Comparison of ENCODE assay signal across 9 mouse cellular contexts in the genomic region with DNA sequence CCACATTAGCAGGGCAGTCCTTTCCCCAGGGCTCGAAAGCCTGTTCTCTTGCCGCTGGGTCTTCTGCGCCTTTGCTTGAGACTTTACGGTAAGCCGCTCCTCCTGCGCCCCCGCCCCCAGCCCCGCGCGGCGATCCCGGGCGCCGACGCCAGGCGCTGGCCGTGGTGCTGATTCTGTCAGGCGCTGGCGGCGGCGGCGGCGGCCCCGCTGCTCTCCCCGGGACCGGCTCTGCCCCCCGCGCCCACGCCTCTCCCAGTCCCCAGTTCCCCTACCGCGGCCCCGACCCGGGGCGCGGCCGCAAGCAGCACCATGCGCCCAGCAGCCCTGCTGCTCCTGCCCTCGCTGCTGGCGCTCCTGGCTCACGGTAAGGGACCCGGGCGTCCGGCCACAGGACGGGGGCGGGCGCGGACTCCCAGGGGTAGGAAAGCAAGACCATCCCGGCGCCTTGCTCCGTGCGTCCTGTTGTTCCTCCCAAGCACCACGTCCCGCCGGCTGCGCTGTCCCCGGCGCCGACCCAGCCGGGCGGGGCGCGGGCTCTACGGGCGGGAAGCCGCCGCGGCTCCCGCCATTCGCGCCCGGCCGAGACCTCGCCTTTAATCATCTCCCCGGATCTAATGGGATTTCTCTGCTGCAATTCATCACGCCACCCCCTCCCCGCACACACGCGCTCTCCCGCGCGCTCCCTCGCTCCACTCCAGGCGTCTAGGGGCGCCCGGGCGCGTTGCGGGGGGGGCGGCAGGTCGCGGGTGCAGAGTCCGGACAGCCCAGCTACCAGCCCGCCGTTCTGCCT. TPM values are rescaled to one million over a fixed set of nuclear protein-coding genes. Genes with fewer than 3 reads are reported as not detected.
A peak's percentile ranks its signal among the peaks of the same experiment; 100 is the strongest.
DNase-seq lines count a peak whose midpoint lies in the region; ATAC-seq and TF ChIP-seq lines count a peak whose summit lies in the region.
"Had no signal": no experiment of that assay in that cellular context is flagged by ENCODE, and none has a peak within 500 bp of the region (broad histone marks: within the 10 kb centered on the region; RNA-seq: fewer than 3 reads in every experiment).

A gene (plus strand): TSS at position 50 of the 790 bp plus-strand sequence.

- peak within 1 kb of the TSS; percentile 94 for H3K4me3 ChIP-seq in forebrain, postnatal 0 days (ENCODE audit: low read depth, low read length)
- no peak within 1 kb of the TSS for H3K4me3 ChIP-seq in lung, adult 2 months (replicated peaks; ENCODE audit: extremely low read depth, low read depth, low read length)
- no peak within 1 kb of the TSS for H3K4me3 ChIP-seq in thymus, adult 2 months (ENCODE audit: control insufficient read depth, insufficient read depth, low read length)

- H3K9me3 ChIP-seq in forebrain, postnatal 0 days (ENCODE audit: low read length), result no peaks in the 10 kb centered on the region

- TF ChIP-seq POLR2A in lung, adult 2 months (IDR thresholded peaks at IDR 0.05; ENCODE audit: borderline replicate concordance, extremely low read depth, low read depth, low read length), result no peak
- no peak for TF ChIP-seq POLR2A in thymus, adult 2 months (IDR thresholded peaks at IDR 0.05; ENCODE audit: control insufficient read depth, extremely low read depth, insufficient read depth, low read length, poor library complexity)

- intact Hi-C loops in heart, postnatal 25 days (cut with DNase I), result no loop called here

- H3K4me1 ChIP-seq in forebrain, postnatal 0 days (ENCODE audit: insufficient read depth), result peaks cover 28% of the 10 kb centered on the region
- no peaks in the 10 kb centered on the region for H3K4me1 ChIP-seq in lung, adult 2 months (ENCODE audit: control insufficient read depth, insufficient read depth, low read length)
- peaks cover 9% of the 10 kb centered on the region for H3K4me1 ChIP-seq in thymus, adult 2 months (replicated peaks; ENCODE audit: control insufficient read depth, insufficient read depth, low read length)

- peak within 1 kb of the TSS; percentile 97 for H3K9ac ChIP-seq in forebrain, postnatal 0 days

- 1% methylated on average over 77 of the region's 94 CpGs for WGBS in forebrain, postnatal 0 days
- under 1% methylated on average over 94 of the region's 94 CpGs for WGBS in lung, adult 2 months
- WGBS in thymus, adult 2 months, result 1% methylated on average over 94 of the region's 94 CpGs

- DNase-seq in CD8-positive naive resting alpha-beta T cell, adult 2 months (ENCODE audit: low read depth in 2 of 2, low spot score in 2 of 2), result peak; percentile 38 to 44
- peak; percentile 81 for DNase-seq in cerebellum, adult 11-12 months
- peak; percentile 93 for DNase-seq in forebrain, postnatal 0 days
- DNase-seq in heart, postnatal 25 days (ENCODE audit: low spot score), result peak; percentile 10
- DNase-seq in layer of hippocampus, adult 8-10 months (ENCODE audit: low spot score in 2 of 2), result peak; percentile 45 to 80
- peak; percentile 56 for DNase-seq in lung, adult 2 months
- peak; percentile 81 for DNase-seq in ovary, postnatal 14 days (ENCODE audit: low spot score)
- DNase-seq in thymus, adult 2 months, result peak; percentile 83

- peak; percentile 48 for TF ChIP-seq CTCF in forebrain, postnatal 0 days (IDR thresholded peaks at IDR 0.05; ENCODE audit: low read depth)
- no peak for TF ChIP-seq CTCF in lung, adult 2 months (IDR thresholded peaks at IDR 0.05; ENCODE audit: insufficient read depth, low read length)
- no peak for TF ChIP-seq CTCF in thymus, adult 2 months (IDR thresholded peaks at IDR 0.05; ENCODE audit: borderline replicate concordance, control insufficient read depth, extremely low read depth, insufficient read depth, low read length, poor library complexity)

- H3K27ac ChIP-seq in forebrain, postnatal 0 days (ENCODE audit: low read depth, low read length), result peak within 1 kb of the TSS; percentile 96
- no peak within 1 kb of the TSS for H3K27ac ChIP-seq in thymus, adult 2 months (ENCODE audit: control insufficient read depth, insufficient read depth, low read length)

- no peaks in the 10 kb centered on the region for H3K36me3 ChIP-seq in forebrain, postnatal 0 days (ENCODE audit: insufficient read depth)
- no peaks in the 10 kb centered on the region for H3K36me3 ChIP-seq in thymus, adult 2 months (ENCODE audit: control insufficient read depth, insufficient read depth, low read length)
- H3K36me3 ChIP-seq: G1E had no signal

- H3K4me2 ChIP-seq in forebrain, postnatal 0 days (ENCODE audit: low read depth), result peak within 1 kb of the TSS; percentile 70

- ATAC-seq in forebrain, postnatal 0 days, result peak; percentile 90

- no peaks in the 10 kb centered on the region for H3K27me3 ChIP-seq in forebrain, postnatal 0 days (ENCODE audit: insufficient read depth, low read length)
- peaks cover 37% of the 10 kb centered on the region for H3K27me3 ChIP-seq in thymus, adult 2 months (ENCODE audit: control insufficient read depth, insufficient read depth, low read length)

RNA-seq across cellular contexts. Expression of the gene that starts here (rescaled TPM):
- 150 and 194 TPM in 2 replicates for total RNA-seq in forebrain, postnatal 0 days (2014; rRNA removed)
- polyA plus RNA-seq in forebrain, postnatal 0 days (2015; fragmentation: Nextera tagmentation; extraction: Ambion mirVana), result 183 and 214 TPM in 2 replicates
- under 1 TPM; 0.21 to 0.22 TPM for total RNA-seq in heart, postnatal 25 days (2021)
- 100 to 1,000 TPM; 139 to 164 (median 153) TPM for total RNA-seq in layer of hippocampus, adult 8-10 months (2022)
- 0.12 and 0.19 TPM in 2 replicates for polyA plus RNA-seq in lung, adult 2 months (2012; rRNA removed)
- polyA plus RNA-seq in thymus, adult 2 months (2012; rRNA removed), result 1.1 TPM in 2 replicates

Comparison
In these comparisons a context has a peak if more than half of its experiments do, and no peak if none do; other contexts are left out.
1. RNA of the gene that starts here (total RNA-seq): 150 to 194 TPM in forebrain, postnatal 0 days and 139 to 164 TPM in layer of hippocampus, adult 8-10 months; 0.21 to 0.22 TPM in heart, postnatal 25 days; every median in the first group is over 100 times any median in the second.
2. RNA of the gene that starts here (polyA plus RNA-seq): 183 to 214 TPM in forebrain, postnatal 0 days; 1.1 TPM in thymus, adult 2 months and 0.12 to 0.19 TPM in lung, adult 2 months; every median in the first group is over 10 times any median in the second.
3. Peak in DNase-seq in heart, postnatal 25 days; RNA of the gene not detected or under 1 TPM.
4. Peak in DNase-seq in lung, adult 2 months; RNA of the gene not detected or under 1 TPM.
5. DNase-seq: peak in every context shown above with its lines; median percentile 93 in forebrain, postnatal 0 days; 83 in thymus, adult 2 months; 81 in cerebellum, adult 11-12 months; 81 in ovary, postnatal 14 days; 62 in layer of hippocampus, adult 8-10 months; 56 in lung, adult 2 months; 41 in CD8-positive naive resting alpha-beta T cell, adult 2 months; 10 in heart, postnatal 25 days.